Mouse (Mus musculus) CH12.LX (cell line): Measurements from ENCODE around the gene Asb18.

ENCODE experiments used
- BHLHE40 ChIP-seq: IDR thresholded peaks from 2 replicates; pipeline ENCODE4 v1.6.1; 2011; ENCODE audit warnings: mild to moderate bottlenecking, low read depth, low read length, improper control_type of control experiment
- CHD2 ChIP-seq: IDR thresholded peaks from 2 replicates; pipeline ENCODE4 v1.6.1; 2011; ENCODE audit warnings: low read length, improper control_type of control experiment
- CTCF ChIP-seq, 2 experiments: IDR thresholded peaks in 1 of 2; conservative IDR thresholded peaks in 1 of 2; 2 replicates each; pipeline ENCODE4 v1.5.1; 2011 to 2012; ENCODE audit warnings: low read depth in 2 of 2, low read length in 2 of 2, improper control_type of control experiment in 1 of 2, inconsistent platforms in 1 of 2, mild to moderate bottlenecking in 1 of 2, moderate library complexity in 1 of 2
- MEF2A ChIP-seq: IDR thresholded peaks from 2 replicates; pipeline ENCODE4 v1.6.1; 2014; ENCODE audit warnings: low read depth, mild to moderate bottlenecking, inconsistent platforms, low read length, improper control_type of control experiment, borderline replicate concordance
- PAX5 ChIP-seq: IDR thresholded peaks from 2 replicates; pipeline ENCODE4 v1.6.1; 2012; ENCODE audit warnings: low read length, inconsistent platforms, mixed read lengths
- POLR2A ChIP-seq: IDR thresholded peaks from 2 replicates; pipeline ENCODE4 v1.6.1; 2011; ENCODE audit warnings: low read depth, mild to moderate bottlenecking, improper control_type of control experiment, low read length

DNA sequence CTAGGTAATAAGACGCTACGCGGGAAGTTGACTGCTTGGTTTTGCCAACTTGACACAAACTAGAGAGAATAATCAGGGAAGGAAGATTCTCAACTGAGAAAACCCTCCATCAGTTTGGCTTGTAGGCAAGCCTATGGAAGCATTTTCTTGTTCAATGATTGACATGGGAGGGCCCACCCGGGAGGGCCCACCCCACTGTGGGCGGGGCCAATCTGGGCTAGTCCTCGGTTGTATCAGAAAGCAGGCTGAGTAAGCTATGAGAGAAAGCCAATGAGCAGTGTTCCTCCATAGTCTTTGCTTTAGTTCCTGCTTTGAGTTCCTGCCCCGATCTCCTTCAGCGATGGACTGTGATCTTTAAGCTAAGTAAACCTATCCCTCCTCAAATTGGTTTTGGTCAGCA lies 38.1 kb downstream of the Asb18 start:
- TF ChIP-seq CHD2: no peak
- no peak for TF ChIP-seq POLR2A
- TF ChIP-seq PAX5: no peak
- TF ChIP-seq CTCF (conservative IDR thresholded peaks at IDR 0.05 in 1 of 2, IDR thresholded peaks at IDR 0.05 in 1 of 2; ENCODE audit: low read depth in 2 of 2, low read length in 2 of 2): no peak
- no peak for TF ChIP-seq MEF2A
- no peak for TF ChIP-seq BHLHE40
